31 mouse cellular contexts compared by ENCODE assay signal in genomic region chr7:111937102-111937501, GRCm38 (mm10).
DNase-seq lines count a peak whose midpoint lies in the region; ATAC-seq and TF ChIP-seq lines count a peak whose summit lies in the region.
"Had no signal": no experiment of that assay in that cellular context is flagged by ENCODE, and none has a peak within 500 bp of the region (broad histone marks: within the 10 kb centered on the region; RNA-seq: fewer than 3 reads in every experiment).

No protein-coding gene starts in this region.

- H3K4me1 ChIP-seq in kidney, postnatal 0 days (replicated peaks; ENCODE audit: insufficient read depth, low read length): no peaks in the 10 kb centered on the region
- peaks cover 2% of the 10 kb centered on the region; the same call in 1 of the 2 replicates for H3K4me1 ChIP-seq in cortical plate, adult 2 months (ENCODE audit: control insufficient read depth, insufficient read depth, low read length)
- H3K4me1 ChIP-seq: embryonic facial prominence, embryonic 10.5 days; embryonic facial prominence, embryonic 15.5 days; forebrain, embryonic 12.5 days; limb, embryonic 12.5 days; liver, embryonic 15.5 days; midbrain, embryonic 10.5 days had no signal

- WGBS in kidney, postnatal 0 days: 76% methylated on average over 2 of the region's 2 CpGs

- peak; percentile 22; the same call in 1 of the 2 replicates for TF ChIP-seq CTCF in kidney, postnatal 0 days (IDR thresholded peaks at IDR 0.05; ENCODE audit: low read depth)
- peak; percentile 40; the same call in 1 of the 2 replicates for TF ChIP-seq CTCF in cortical plate, adult 2 months (IDR thresholded peaks at IDR 0.05; ENCODE audit: extremely low read depth, insufficient read depth, low read length)

- no peak for DNase-seq in kidney, postnatal 0 days (ENCODE audit: low spot score)
- no peak for DNase-seq in kidney, adult 8-10 months
- peak; percentile 16 to 56 for DNase-seq in left cerebral cortex, postnatal 25 days (ENCODE audit: low spot score in 2 of 2)
- DNase-seq in left cerebral cortex, adult 8-10 months (ENCODE audit: low spot score in 2 of 2): no peak
- DNase-seq in embryo, embryonic 10 days (ENCODE audit: low spot score): no peak
- DNase-seq in urinary bladder, postnatal 14 days (ENCODE audit: low spot score): no peak
- DNase-seq: adrenal gland, postnatal 25 days; cerebellum, adult 18-20 months; cerebellum, postnatal 10 days; gastrocnemius, adult 2 months; gastrocnemius, postnatal 36 days; heart, adult 18-20 months; kidney, adult 11 months; kidney, postnatal 36 days; layer of hippocampus, postnatal 36 days; lung, embryonic 14.5 days; lung, postnatal 14 days; thymus, adult 2 months; thymus, postnatal 36 days had no signal

- no peak for TF ChIP-seq POLR2A in cortical plate, adult 2 months (IDR thresholded peaks at IDR 0.05; ENCODE audit: extremely low read depth, insufficient read depth, low read length)

- intact Hi-C loops in left cerebral cortex, postnatal 25 days (cut with DNase I): loop anchor here (1.0 kb wide), 1 partner anchor 155 kb away; no protein-coding TSS in a partner anchor

- H3K27ac ChIP-seq in kidney, postnatal 0 days: no peak overlapping the region
- no peak overlapping the region for H3K27ac ChIP-seq in cortical plate, adult 2 months (ENCODE audit: insufficient read depth, low read length)
- H3K27ac ChIP-seq: embryonic facial prominence, embryonic 10.5 days; embryonic facial prominence, embryonic 15.5 days; forebrain, embryonic 12.5 days; gastrocnemius, adult 2 months; hindbrain, embryonic 14.5 days; kidney, embryonic 15.5 days; limb, embryonic 12.5 days; liver, embryonic 15.5 days; midbrain, embryonic 10.5 days had no signal

- ATAC-seq in kidney, postnatal 0 days (replicated peaks; ENCODE audit: low FRiP score, low read depth): no peak
- ATAC-seq: CD4-positive, CD25-positive, alpha-beta regulatory T cell, adult 4 months; midbrain, embryonic 16.5 days had no signal

- H3K4me3 ChIP-seq in kidney, postnatal 0 days (replicated peaks; ENCODE audit: low read depth, low read length): no peak overlapping the region
- no peak overlapping the region for H3K4me3 ChIP-seq in cortical plate, adult 2 months (ENCODE audit: insufficient read depth, low read length)
- H3K4me3 ChIP-seq: embryonic facial prominence, embryonic 10.5 days; embryonic facial prominence, embryonic 15.5 days; forebrain, embryonic 12.5 days; gastrocnemius, adult 2 months; heart, embryonic 12.5 days; kidney, embryonic 15.5 days; limb, embryonic 12.5 days; liver, embryonic 15.5 days; midbrain, embryonic 10.5 days had no signal

- no peaks in the 10 kb centered on the region for H3K36me3 ChIP-seq in kidney, postnatal 0 days (ENCODE audit: insufficient read depth, low read length)
- H3K36me3 ChIP-seq: embryonic facial prominence, embryonic 10.5 days; embryonic facial prominence, embryonic 15.5 days; forebrain, embryonic 12.5 days; heart, embryonic 12.5 days; kidney, embryonic 15.5 days; limb, embryonic 12.5 days; liver, embryonic 15.5 days; midbrain, embryonic 10.5 days had no signal

- H3K9ac ChIP-seq in kidney, postnatal 0 days (ENCODE audit: low read depth, low read length): no peak overlapping the region
- H3K9ac ChIP-seq: embryonic facial prominence, embryonic 15.5 days; forebrain, embryonic 12.5 days; heart, embryonic 12.5 days; hindbrain, embryonic 14.5 days; kidney, embryonic 15.5 days; limb, embryonic 12.5 days; liver, embryonic 15.5 days; lung, embryonic 14.5 days had no signal

- no peaks in the 10 kb centered on the region for H3K9me3 ChIP-seq in kidney, postnatal 0 days (replicated peaks; ENCODE audit: low read length)
- H3K9me3 ChIP-seq: embryonic facial prominence, embryonic 10.5 days; embryonic facial prominence, embryonic 15.5 days; forebrain, embryonic 12.5 days; heart, embryonic 12.5 days; kidney, embryonic 15.5 days; limb, embryonic 12.5 days; liver, embryonic 15.5 days; midbrain, embryonic 10.5 days had no signal

- no peak overlapping the region for H3K4me2 ChIP-seq in kidney, postnatal 0 days (ENCODE audit: low read length)
- H3K4me2 ChIP-seq: embryonic facial prominence, embryonic 15.5 days; forebrain, embryonic 12.5 days; heart, embryonic 12.5 days; hindbrain, embryonic 14.5 days; kidney, embryonic 15.5 days; limb, embryonic 12.5 days; liver, embryonic 15.5 days; lung, embryonic 14.5 days had no signal

- H3K27me3 ChIP-seq in kidney, postnatal 0 days (ENCODE audit: insufficient read depth, low read length): no peaks in the 10 kb centered on the region
- H3K27me3 ChIP-seq: embryonic facial prominence, embryonic 15.5 days; forebrain, embryonic 12.5 days; heart, embryonic 12.5 days; kidney, embryonic 15.5 days; limb, embryonic 12.5 days; liver, embryonic 15.5 days had no signal

Comparison
In these comparisons a context has a peak if more than half of its experiments do, and no peak if none do; other contexts are left out.
1. DNase-seq: peak in left cerebral cortex, postnatal 25 days (2 of 2); none in kidney, postnatal 0 days (single experiment), kidney, adult 8-10 months (0 of 2), left cerebral cortex, adult 8-10 months (0 of 2), embryo, embryonic 10 days (single experiment) and urinary bladder, postnatal 14 days (single experiment).